Comparison of ENCODE assay signal across 9 mouse cellular contexts in the genomic region with DNA sequence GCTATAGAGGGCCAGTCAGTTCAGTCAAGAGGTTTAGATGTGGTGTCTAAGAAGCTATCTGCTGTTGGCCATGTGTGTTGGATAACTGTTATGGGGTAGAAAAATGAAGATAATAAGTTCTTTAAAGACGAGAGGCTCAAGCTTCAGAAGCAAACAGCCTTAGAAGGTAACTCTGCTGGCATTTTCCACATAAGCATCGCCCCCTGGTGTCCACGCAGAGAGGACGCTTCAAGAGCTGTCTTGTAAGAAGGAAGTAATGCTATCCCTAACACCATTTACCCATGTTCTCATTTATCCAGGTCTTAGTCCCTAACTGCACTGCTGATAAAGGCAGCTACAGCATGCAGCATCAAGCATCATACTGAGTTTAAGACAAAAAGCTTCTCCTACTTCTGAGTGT. TPM values are rescaled to one million over a fixed set of nuclear protein-coding genes. Genes with fewer than 3 reads are reported as not detected.
DNase-seq lines count a peak whose midpoint lies in the region; ATAC-seq and TF ChIP-seq lines count a peak whose summit lies in the region.
"Had no signal": no experiment of that assay in that cellular context is flagged by ENCODE, and none has a peak within 500 bp of the region (broad histone marks: within the 10 kb centered on the region; RNA-seq: fewer than 3 reads in every experiment).

No protein-coding gene starts in this region.

- WGBS in cerebellum, adult 2 months: 52% methylated on average over 4 of the region's 4 CpGs

- TF ChIP-seq CTCF in cerebellum, adult 2 months (IDR thresholded peaks at IDR 0.05; ENCODE audit: borderline replicate concordance, insufficient read depth, low read depth, low read length): peak; percentile 31; the same call in 1 of the 2 replicates

- no peak overlapping the region for H3K27ac ChIP-seq in cerebellum, adult 2 months (ENCODE audit: insufficient read depth, low read length)
- H3K27ac ChIP-seq: neural tube, embryonic 13.5 days had no signal

- DNase-seq in cerebellum, adult 2 months: no peak
- peak; percentile 19 to 21 for DNase-seq in urinary bladder, adult 18-20 months (ENCODE audit: low spot score in 2 of 2)
- DNase-seq in urinary bladder, postnatal 4 days (ENCODE audit: low spot score in 2 of 2): no peak
- peak; percentile 8 to 39 for DNase-seq in frontal cortex, postnatal 10 days (ENCODE audit: low spot score in 2 of 2)
- peak; percentile 13 to 66 for DNase-seq in kidney, postnatal 36 days
- DNase-seq in testis, postnatal 10 days (ENCODE audit: low spot score): peak; percentile 74

- TF ChIP-seq POLR2A in cerebellum, adult 2 months (IDR thresholded peaks at IDR 0.05; ENCODE audit: borderline replicate concordance, insufficient read depth, low read length): no peak

- no peaks in the 10 kb centered on the region; the same call in 1 of the 2 replicates for H3K4me1 ChIP-seq in cerebellum, adult 2 months (ENCODE audit: control insufficient read depth, insufficient read depth, low read length)
- H3K4me1 ChIP-seq: neural tube, embryonic 13.5 days had no signal

- no peak overlapping the region for H3K4me3 ChIP-seq in cerebellum, adult 2 months (replicated peaks; ENCODE audit: insufficient read depth, low read depth, low read length)
- H3K4me3 ChIP-seq: neural tube, embryonic 13.5 days had no signal

- no peak for ATAC-seq in cerebellum, adult (ENCODE audit: insufficient number of reproducible peaks, low FRiP score, low TSS enrichment)
- ATAC-seq in megakaryocyte-erythroid progenitor cell, adult 5-6 weeks (replicated peaks; ENCODE audit: low FRiP score, low TSS enrichment, poor library complexity, severe bottlenecking): peak; percentile 89

- no peaks in the 10 kb centered on the region for H3K27me3 ChIP-seq in cerebellum, adult 2 months (ENCODE audit: control insufficient read depth, insufficient read depth, low read length)
- H3K27me3 ChIP-seq: neural tube, embryonic 13.5 days had no signal

RNA-seq across cellular contexts. Expression of a gene that starts 35.7 kb away (rescaled TPM):
- 22.4 and 27.1 TPM in 2 replicates for polyA plus RNA-seq in cerebellum, adult 2 months (2012; rRNA removed)
- total RNA-seq in megakaryocyte-erythroid progenitor cell, adult 5-6 weeks (2014; fragmentation: Nextera tagmentation): 80.7 and 87.3 TPM in 2 replicates
- 60.1 and 74.3 TPM in 2 replicates for total RNA-seq in megakaryocyte-erythroid progenitor cell, adult 5-6 weeks (2017)

Comparison
In these comparisons a context has a peak if more than half of its experiments do, and no peak if none do; other contexts are left out.
1. DNase-seq: peak in urinary bladder, adult 18-20 months (2 of 2), frontal cortex, postnatal 10 days (2 of 2), kidney, postnatal 36 days (2 of 2) and testis, postnatal 10 days (single experiment); none in cerebellum, adult 2 months (0 of 2) and urinary bladder, postnatal 4 days (0 of 2).